Mouse (Mus musculus): ENCODE data around the gene Dtnb.

GRCm38 (mm10) chr12:3663386-3663785 is 91.2 kb downstream of the Dtnb start:
- no peak for TF ChIP-seq POLR2A (IDR thresholded peaks at IDR 0.05; ENCODE audit: control insufficient read depth, extremely low read depth, insufficient read depth, low read length, poor library complexity)
- TF ChIP-seq CTCF (IDR thresholded peaks at IDR 0.05; ENCODE audit: borderline replicate concordance, control insufficient read depth, extremely low read depth, insufficient read depth, low read length, poor library complexity), result no peak
